Mouse (Mus musculus) adipocyte (in vitro differentiated cells): ENCODE measurements around the gene Defa31.
"Not testable (repeated sequence)": the region's sequence is repeated elsewhere in the genome, so short reads cannot be mapped to it uniquely, and the experiment has no call there.

Experiments
- DNase-seq: peaks from one replicate; pipeline ENCODE4 v3.0.0-alpha.2; 2016; ENCODE audit warnings: low spot score

Gene Defa31

DNA sequence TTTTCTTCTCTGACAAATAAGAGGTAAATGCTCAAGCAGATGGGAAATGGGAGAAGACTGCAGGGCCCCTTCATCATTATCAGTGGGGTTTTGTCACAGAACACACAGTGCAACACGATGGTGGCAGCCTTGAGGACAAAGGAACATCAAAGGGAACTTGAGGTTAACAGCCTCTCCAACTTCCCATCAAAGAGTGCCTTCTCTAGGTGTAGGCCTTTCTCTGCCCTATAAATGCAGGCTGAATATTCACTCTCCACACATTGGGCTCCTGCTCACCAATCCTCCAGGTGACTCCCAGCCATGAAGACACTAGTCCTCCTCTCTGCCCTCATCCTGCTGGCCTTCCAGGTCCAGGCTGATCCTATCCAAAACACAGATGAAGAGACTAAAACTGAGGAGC is at the start of gene Defa31:
Defa31 (plus strand) TSS at position 301 of the 400 bp plus-strand sequence.
- not testable (repeated sequence) for DNase-seq

DNA sequence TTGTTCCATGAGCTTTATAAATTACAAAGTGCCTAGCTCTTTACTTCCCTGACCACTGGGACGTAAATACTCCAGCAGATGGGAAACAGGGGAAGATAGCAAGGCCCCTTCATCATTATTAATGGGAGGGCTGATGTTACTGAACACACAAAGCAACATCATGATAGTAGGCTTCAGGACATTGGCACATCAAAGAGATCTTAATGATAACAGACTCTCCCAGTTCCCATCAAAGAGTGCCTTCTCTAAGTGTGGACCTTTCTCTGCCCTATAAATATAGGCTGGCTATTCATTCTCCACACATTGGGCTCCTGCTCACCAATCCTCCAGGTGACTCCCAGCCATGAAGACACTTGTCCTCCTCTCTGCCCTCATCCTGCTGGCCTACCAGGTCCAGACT is 29.4 kb upstream of the Defa31 start, which contains the start of gene Defa22:
Defa22 (plus strand) TSS at position 301 of the 400 bp plus-strand sequence.
- DNase-seq = not testable (repeated sequence)

DNA sequence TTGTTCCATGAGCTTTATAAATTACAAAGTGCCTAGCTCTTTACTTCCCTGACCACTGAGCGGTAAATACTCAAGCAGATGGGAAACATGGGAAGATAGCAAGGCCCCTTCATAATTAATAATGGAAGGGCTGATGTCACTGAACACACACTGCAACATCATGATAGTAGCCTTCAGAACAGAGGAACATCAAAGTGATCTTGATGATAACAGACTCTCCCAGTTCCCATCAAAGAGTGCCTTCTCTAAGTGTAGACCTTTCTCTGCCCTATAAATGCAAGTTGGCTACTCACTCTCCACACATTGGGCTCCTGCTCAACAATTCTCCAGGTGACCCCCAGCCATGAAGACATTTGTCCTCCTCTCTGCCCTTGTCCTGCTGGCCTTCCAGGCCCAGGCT is 9.8 kb downstream of the Defa31 start, which contains the start of gene Gm15293:
Gm15293 (plus strand) TSS at position 301 of the 400 bp plus-strand sequence.
- not testable (repeated sequence) for DNase-seq
